Mouse (Mus musculus) erythroblast, embryonic 14.5 days (primary cell): ENCODE data around the gene Cldn15. TPM values are rescaled to one million over a fixed set of nuclear protein-coding genes. Genes with fewer than 3 reads are reported as not detected.
"Not testable (repeated sequence)": the region's sequence is repeated elsewhere in the genome, so short reads cannot be mapped to it uniquely, and the experiment has no call there.

ENCODE experiments used
- H3K27me3 ChIP-seq: 2 replicates; pipeline ENCODE4 v1.6.1; 2012; ENCODE audit warnings: inconsistent platforms; ENCODE audit not compliant: control insufficient read depth
- H3K36me3 ChIP-seq: 2 replicates; pipeline ENCODE4 v1.6.1; 2012; ENCODE audit warnings: mild to moderate bottlenecking, inconsistent platforms; ENCODE audit not compliant: control insufficient read depth
- H3K4me1 ChIP-seq: 2 replicates; pipeline ENCODE4 v1.6.1; 2012; ENCODE audit warnings: inconsistent platforms; ENCODE audit not compliant: control insufficient read depth
- H3K4me3 ChIP-seq: replicated peaks from 2 replicates; pipeline ENCODE3; 2012; ENCODE audit warnings: moderate library complexity, mild to moderate bottlenecking, inconsistent platforms
- H3K9me3 ChIP-seq: 2 replicates; pipeline ENCODE4 v1.6.1; 2012; ENCODE audit warnings: low read length, inconsistent platforms, mixed read lengths; ENCODE audit not compliant: control insufficient read depth
- GATA1 ChIP-seq: IDR thresholded peaks from 2 replicates; pipeline ENCODE4 v1.6.1; 2012; ENCODE audit warnings: low read length, inconsistent platforms, mixed read lengths
- TAL1 ChIP-seq: IDR thresholded peaks from 3 replicates; pipeline ENCODE4 v1.6.1; 2012; ENCODE audit warnings: low read length, inconsistent platforms, mixed read lengths
- polyA plus RNA-seq: library from polyadenylated mRNA; stranded (reverse); fragments of >175 nt; gene quantifications from 2 replicates; pipeline ENCODE4 v1.2.3, GENCODE M21; 2012

Cldn15 gene
- polyA plus RNA-seq, 1 experiment: 0.04 TPM

DNA sequence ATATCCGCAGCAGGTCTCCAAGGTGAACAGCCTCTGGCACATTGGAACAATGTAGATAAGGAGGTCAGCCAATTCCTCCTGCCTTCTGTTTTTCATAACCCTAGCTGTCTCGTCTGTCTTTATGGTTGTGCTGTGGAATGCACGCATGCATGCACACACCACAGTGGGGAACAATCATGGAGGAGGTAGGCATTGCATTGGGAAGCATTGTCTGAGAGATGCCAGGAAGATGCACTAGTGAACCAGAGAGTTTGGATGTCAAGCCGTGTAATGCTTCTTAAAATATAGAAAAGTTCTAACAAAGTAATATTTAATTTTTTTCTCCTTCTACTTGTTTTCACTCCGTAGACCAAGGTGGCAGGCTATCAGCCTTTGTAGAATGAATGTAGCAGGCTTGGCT is 33.5 kb upstream of the Cldn15 start:
- Histone ChIP-seq H3K9me3 (no peaks in the 10 kb centered on the region), H3K27me3 (no peaks in the 10 kb centered on the region), H3K4me3 (no peak overlapping the region), H3K36me3 (peaks cover 38% of the 10 kb centered on the region), H3K4me1 (no peaks in the 10 kb centered on the region)
- TF ChIP-seq GATA1: no peak
- TF ChIP-seq TAL1: no peak

DNA sequence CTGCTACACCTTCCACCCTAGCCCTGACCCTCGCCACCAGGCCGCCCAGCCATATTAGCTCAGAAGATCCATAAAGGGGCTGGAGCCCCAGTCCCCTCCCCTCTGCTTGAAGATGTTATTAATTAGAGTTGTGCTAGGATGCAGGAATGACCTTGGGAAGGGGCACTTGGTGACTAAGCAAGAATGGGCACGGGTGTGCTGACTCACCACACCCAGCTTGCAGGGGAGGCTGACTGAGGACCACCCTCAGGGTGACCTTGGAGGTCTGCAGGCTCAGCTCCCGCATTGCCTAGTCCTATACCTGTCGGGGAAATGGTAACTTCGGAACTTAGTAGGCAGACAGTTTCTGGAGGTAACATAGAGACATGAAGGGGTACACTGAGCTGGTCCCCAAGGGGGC is 32.5 kb upstream of the Cldn15 start:
- Histone ChIP-seq H3K9me3 (no peaks in the 10 kb centered on the region), H3K4me1 (no peaks in the 10 kb centered on the region), H3K4me3 (no peak overlapping the region), H3K27me3 (no peaks in the 10 kb centered on the region), H3K36me3 (peaks cover 35% of the 10 kb centered on the region)
- TF ChIP-seq GATA1 (no peak), TAL1 (no peak)

DNA sequence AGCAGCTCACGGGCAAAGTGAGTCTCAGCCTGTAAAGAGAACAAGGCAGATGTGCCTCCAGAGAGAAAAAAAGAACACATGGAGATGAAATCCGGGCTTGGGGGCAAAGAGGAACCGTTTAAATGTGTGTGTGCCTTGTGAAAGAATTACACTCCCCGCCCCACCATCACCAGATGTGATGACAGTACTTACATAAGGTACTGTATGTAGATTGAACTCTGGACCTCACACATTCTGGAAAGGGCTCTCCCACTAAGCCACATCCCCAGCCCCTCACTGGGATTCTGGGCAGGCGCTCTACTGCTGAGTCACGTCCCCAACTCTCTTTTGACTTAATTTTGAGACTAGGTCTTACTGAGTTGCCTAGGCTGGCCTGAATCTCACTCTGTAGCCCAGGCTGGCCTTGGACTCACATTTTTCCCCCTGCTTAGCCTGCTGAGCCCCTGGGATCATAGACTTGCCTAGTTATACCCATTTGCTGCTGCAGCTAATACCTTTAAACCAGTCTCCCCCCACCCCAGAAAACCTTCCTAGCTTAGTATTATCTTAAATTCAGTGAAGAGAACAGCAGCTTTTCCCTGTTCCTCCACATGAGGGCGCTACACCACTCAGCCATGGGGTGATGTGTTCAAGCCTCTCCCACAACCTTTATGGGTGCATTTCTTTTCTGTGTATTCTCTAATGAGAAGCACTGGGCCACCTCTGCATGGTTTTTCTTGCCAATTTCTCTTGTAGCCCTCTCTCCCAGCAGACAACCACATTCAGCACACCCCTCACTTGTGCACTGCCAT is 30.3 kb upstream of the Cldn15 start:
- no peaks in the 10 kb centered on the region for H3K4me1 ChIP-seq
- H3K27me3 ChIP-seq: no peaks in the 10 kb centered on the region
- no peak overlapping the region for H3K4me3 ChIP-seq
- peaks cover 4% of the 10 kb centered on the region for H3K9me3 ChIP-seq
- TF ChIP-seq GATA1 (no peak), TAL1 (no peak)
- H3K36me3 ChIP-seq: peaks cover 21% of the 10 kb centered on the region

DNA sequence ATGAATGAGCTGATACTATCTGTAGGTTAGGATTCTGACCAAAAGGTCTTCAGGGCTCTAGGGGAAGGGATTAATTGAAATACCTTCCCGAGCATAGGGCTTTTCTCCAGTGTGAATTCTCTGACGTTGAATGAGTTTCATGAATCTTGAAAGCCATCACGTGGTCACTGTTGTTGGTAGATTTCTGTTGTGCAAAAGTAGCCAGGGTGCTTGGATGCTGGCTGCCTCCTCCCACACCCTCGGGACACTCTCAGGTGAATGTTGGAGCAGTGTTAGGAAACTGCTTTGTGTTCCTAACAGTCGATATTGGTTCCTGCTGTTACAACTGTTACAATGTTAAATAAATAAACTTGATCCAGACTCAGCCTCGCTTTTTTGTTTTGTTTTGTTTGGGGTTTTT is 29.7 kb upstream of the Cldn15 start:
- no peak overlapping the region for H3K4me3 ChIP-seq
- H3K36me3 ChIP-seq: peaks cover 16% of the 10 kb centered on the region
- peaks cover 4% of the 10 kb centered on the region for H3K9me3 ChIP-seq
- H3K4me1 ChIP-seq: no peaks in the 10 kb centered on the region
- no peaks in the 10 kb centered on the region for H3K27me3 ChIP-seq
- no peak for TF ChIP-seq GATA1
- TF ChIP-seq TAL1: no peak

DNA sequence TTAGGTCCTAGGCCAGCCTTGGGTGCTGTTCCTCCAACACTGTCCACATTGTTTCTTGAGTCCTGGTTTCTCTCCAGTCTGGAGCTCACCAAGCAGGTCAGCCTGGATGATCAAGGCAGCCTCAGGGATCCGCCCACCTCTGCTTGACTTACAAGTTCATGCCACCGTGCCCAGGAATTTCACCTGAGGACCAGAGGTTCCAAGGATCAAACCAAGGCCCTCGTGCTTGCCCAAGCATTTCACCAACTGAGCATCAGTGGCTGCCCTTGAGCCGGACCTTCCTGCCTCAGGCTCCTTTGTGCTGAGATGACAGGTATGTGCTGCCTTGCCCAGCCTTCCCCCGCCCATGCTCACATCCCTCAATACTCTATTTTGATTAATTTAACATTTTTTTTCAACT is 28.8 kb upstream of the Cldn15 start:
- H3K9me3 ChIP-seq: peaks cover 4% of the 10 kb centered on the region
- H3K36me3 ChIP-seq: peaks cover 12% of the 10 kb centered on the region
- TF ChIP-seq GATA1 (no peak), TAL1 (no peak)

GRCm38 (mm10) chr5:136939284-136939683 is 27.1 kb upstream of the Cldn15 start:
- Histone ChIP-seq H3K4me1 (no peaks in the 10 kb centered on the region), H3K27me3 (no peaks in the 10 kb centered on the region), H3K36me3 (peaks cover 2% of the 10 kb centered on the region), H3K4me3 (no peak overlapping the region), H3K9me3 (peaks cover 4% of the 10 kb centered on the region)
- no peak for TF ChIP-seq GATA1
- TF ChIP-seq TAL1: no peak

More for the DNA sequence above, 28.8 kb upstream of the Cldn15 start:
- H3K4me3 ChIP-seq: no peak overlapping the region
- no peaks in the 10 kb centered on the region for H3K4me1 ChIP-seq
- H3K27me3 ChIP-seq: no peaks in the 10 kb centered on the region

DNA sequence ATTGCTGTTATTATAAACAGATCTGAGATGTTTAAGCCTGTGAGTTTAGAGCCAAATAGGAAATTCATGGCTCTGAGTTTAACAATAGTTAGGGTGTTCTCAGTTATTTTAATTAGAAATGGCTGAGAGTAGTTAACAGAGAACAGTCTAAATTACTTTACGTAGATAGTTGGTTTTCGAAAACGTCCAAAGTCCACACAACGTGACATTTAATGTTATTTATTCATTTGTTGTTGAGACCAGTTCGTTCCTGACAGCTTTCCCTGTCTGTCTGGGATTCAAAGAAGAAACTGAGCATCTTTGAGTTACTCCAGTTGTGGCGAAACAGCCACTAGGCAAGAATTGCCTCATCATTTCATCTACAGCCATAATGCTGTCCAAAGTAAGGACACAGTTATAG is 26.4 kb upstream of the Cldn15 start:
- H3K9me3 ChIP-seq, H3K27me3 ChIP-seq, H3K36me3 ChIP-seq, H3K4me1 ChIP-seq, H3K4me3 ChIP-seq: not testable (repeated sequence)

GRCm38 (mm10) chr5:136940845-136941560 is 25.4 kb upstream of the Cldn15 start:
- TF ChIP-seq TAL1 (no peak), GATA1 (no peak)
- H3K27me3 ChIP-seq: no peaks in the 10 kb centered on the region
- peaks cover 4% of the 10 kb centered on the region for H3K9me3 ChIP-seq

GRCm38 (mm10) chr5:136942781-136943180 is 23.6 kb upstream of the Cldn15 start:
- Histone ChIP-seq H3K27me3 (no peaks in the 10 kb centered on the region), H3K4me3 (no peak overlapping the region), H3K36me3 (no peaks in the 10 kb centered on the region), H3K9me3 (peaks cover 4% of the 10 kb centered on the region), H3K4me1 (no peaks in the 10 kb centered on the region)
- TF ChIP-seq TAL1 (no peak), GATA1 (no peak)

More at GRCm38 (mm10) chr5:136940845-136941560, 25.4 kb upstream of the Cldn15 start:
- no peaks in the 10 kb centered on the region for H3K4me1 ChIP-seq
- H3K4me3 ChIP-seq: no peak overlapping the region
- H3K36me3 ChIP-seq: no peaks in the 10 kb centered on the region

DNA sequence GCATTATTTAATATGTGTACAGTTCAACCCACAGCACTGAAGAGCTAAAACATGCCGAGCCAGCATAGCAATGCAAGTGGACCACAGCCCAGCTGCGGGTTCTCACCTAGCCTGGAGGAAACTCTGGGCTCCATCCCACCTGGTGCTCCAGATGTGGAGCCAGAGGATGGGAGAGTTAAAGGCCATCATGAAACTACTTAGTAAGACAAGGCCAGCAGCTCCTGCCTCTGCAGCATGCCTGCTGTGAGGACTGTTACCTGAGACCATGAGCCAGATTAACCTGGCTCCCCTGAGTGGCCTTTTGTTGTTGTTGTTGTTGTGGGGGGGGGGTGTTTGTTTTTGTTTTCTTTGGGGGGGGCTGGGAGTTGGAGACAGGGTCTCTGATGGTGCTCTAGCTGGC is 23.0 kb upstream of the Cldn15 start:
- TF ChIP-seq GATA1 (no peak), TAL1 (no peak)
- H3K4me1 ChIP-seq: no peaks in the 10 kb centered on the region
- no peaks in the 10 kb centered on the region for H3K27me3 ChIP-seq
- no peaks in the 10 kb centered on the region for H3K36me3 ChIP-seq
- no peak overlapping the region for H3K4me3 ChIP-seq
- H3K9me3 ChIP-seq: peaks cover 4% of the 10 kb centered on the region
